Mouse (Mus musculus) kidney, adult 2 months (tissue): ENCODE data around the gene Mtfr1l.

Source experiments
- CTCF ChIP-seq: fragments of 200-500 bp; conservative IDR thresholded peaks from 2 replicates; pipeline ENCODE4 v1.5.1; 2011; ENCODE audit warnings: low read depth, mild to moderate bottlenecking, control low read depth, low read length, moderate library complexity, mixed read lengths; ENCODE audit not compliant: insufficient read depth, insufficient read length
- POLR2A ChIP-seq: fragments of 200-500 bp; IDR thresholded peaks from one replicate; pipeline ENCODE4 v1.6.1; 2011; ENCODE audit warnings: low read depth, low read length, control low read depth

- TF ChIP-seq CTCF (no peak), POLR2A (no peak)
Measured at GRCm38 (mm10) chr4:134510845-134511411, 24.3 kb downstream of the Mtfr1l start, which contains the start of gene Aunip.
